Mouse (Mus musculus): ENCODE results near the gene Trpm6.
"Not testable (repeated sequence)": the region's sequence is repeated elsewhere in the genome, so short reads cannot be mapped to it uniquely, and the experiment has no call there.

DNA sequence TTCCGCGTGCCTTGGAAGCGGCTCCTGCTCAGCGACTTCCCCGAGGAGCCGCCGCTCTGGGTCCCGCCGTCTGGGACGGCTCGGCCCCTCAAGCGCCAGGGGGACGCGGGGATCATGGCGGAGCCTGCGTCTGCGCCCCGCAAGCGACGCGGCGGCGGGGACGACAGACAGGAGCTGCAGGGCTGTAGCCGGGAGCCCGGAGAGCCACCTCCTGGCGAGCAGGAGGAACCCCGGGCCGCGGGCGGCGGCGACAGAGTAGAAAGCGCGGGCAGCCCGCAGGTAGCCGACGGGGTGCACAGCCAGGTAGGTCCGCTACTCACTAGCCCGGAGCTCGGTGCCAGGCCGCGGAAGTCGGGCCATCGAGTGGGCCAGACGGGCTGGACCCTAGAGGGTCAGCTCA lies 36.4 kb upstream of the Trpm6 start:
- TF ChIP-seq CTCF (IDR thresholded peaks at IDR 0.05; ENCODE audit: low read depth) = peak; percentile 15; the same call in 1 of the 2 replicates
- not testable (repeated sequence) for TF ChIP-seq EP300 (IDR thresholded peaks at IDR 0.05; ENCODE audit: low read depth)

Measured in heart, postnatal 0 days (tissue).